Mouse (Mus musculus): Measurements from ENCODE around the gene Ksr2. TPM values are rescaled to one million over a fixed set of nuclear protein-coding genes. Genes with fewer than 3 reads are reported as not detected.
"Not testable (repeated sequence)": the region's sequence is repeated elsewhere in the genome, so short reads cannot be mapped to it uniquely, and the experiment has no call there.

The Ksr2 gene
- polyA plus RNA-seq, 1 experiment from 2014 or later: 7.1 TPM

DNA sequence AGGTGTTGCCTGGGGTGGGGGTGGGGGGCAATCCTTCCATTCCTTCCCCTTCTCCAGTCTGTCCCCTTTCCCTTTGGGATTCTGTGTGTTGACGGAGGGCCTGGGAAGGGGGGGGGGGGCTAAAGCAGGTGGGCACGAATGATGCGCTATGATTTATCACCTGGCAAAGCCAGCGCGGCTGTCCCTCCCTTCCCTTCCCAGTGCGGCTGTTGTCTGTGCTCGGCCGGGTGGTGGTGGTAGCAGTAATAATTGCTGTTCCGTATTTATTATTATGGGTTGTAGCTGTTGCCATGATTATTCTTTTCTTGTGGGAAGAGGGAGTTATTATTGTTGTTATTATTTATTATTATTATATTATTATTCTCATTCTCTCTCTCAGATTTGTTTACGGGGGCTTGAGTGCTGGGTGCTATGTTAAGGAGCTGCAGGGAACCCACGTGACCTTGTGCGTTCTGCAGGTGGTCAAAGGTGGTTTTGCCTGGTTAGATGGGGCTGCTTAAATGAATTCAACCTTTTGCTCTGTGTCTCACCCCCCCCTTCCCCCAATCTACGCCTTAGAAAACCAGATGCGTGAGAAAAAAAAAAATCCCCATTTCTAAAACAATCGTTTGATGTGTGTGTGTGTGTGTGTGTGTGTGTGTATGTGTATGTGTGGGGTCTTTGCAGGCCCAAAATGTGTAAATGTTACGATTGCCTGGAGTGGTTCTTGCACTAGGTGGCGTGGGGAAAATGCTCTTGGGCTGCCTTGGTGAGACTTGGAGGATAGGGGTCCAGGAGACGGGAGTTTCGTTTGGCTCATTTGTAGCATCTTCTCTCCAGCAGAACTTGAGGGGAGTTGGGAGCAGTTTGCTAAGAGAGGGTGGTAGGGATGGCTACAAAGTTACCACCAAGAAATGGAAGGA lies 1.5 kb downstream of the Ksr2 start:
- peak overlapping the region; percentile 68 for H3K4me3 ChIP-seq
- no peaks in the 10 kb centered on the region for H3K36me3 ChIP-seq
- peaks cover 25% of the 10 kb centered on the region for H3K4me1 ChIP-seq (replicated peaks)
- WGBS: 18% methylated on average over 18 of the region's 19 CpGs
- peak overlapping the region; percentile 66 for H3K4me2 ChIP-seq
- ATAC-seq (ENCODE audit: low FRiP score): no peak
- H3K9me3 ChIP-seq: no peaks in the 10 kb centered on the region
- H3K9ac ChIP-seq: peak overlapping the region; percentile 85
- peak overlapping the region; percentile 99 for H3K27ac ChIP-seq
- peaks cover 4% of the 10 kb centered on the region; the same call in 1 of the 2 replicates for H3K27me3 ChIP-seq

DNA sequence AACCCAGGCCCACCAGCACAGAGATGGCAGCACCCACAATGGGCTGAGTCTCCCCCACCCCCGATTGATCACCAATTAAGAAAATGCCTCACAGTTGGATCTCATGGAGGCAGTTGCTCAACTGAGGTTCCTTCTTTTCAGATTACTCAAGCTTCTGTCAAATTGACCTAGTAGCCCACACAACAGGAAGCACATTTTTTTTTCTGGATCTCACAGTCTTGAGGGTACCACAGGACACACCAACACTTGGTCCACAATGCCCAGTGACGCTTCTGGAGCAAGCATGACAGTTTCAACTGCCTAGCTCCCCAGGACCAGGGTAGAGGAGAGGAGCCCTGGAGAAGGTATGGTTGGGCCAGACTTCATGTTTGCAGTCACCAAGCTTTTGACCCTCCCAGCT lies 3.6 kb downstream of the Ksr2 start:
- WGBS: 69% methylated on average over 2 of the region's 2 CpGs
- Histone ChIP-seq H3K36me3 (no peaks in the 10 kb centered on the region), H3K4me3 (no peak overlapping the region), H3K27ac (no peak overlapping the region), H3K4me1 (replicated peaks) (peaks cover 25% of the 10 kb centered on the region), H3K9ac (no peak overlapping the region), H3K9me3 (no peaks in the 10 kb centered on the region), H3K4me2 (0 out of 2 replicates have a peak overlapping the region, but pooled peaks have one; percentile 66), H3K27me3 (no peaks in the 10 kb centered on the region)
- ATAC-seq (ENCODE audit: low FRiP score): no peak

DNA sequence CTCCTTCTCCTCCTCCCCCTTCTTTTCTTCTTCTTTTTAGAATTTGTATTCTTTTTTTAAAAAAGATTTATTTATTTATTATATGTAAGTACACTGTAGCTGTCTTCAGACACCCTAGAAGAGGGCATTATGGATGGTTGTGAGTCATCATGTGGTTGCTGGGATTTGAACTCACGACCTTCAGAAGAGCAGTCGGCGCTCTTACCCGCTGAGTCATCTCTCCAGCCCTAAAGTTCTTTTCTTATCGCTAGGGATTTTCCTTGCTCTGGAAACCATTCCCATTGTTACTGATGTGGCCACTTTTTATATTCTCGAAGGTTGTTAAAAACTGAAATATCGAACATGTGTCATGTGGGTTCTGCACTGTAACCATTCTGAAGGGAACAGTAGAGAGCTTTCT lies 19.7 kb downstream of the Ksr2 start:
- 96% methylated on average over 7 of the region's 7 CpGs for WGBS

DNA sequence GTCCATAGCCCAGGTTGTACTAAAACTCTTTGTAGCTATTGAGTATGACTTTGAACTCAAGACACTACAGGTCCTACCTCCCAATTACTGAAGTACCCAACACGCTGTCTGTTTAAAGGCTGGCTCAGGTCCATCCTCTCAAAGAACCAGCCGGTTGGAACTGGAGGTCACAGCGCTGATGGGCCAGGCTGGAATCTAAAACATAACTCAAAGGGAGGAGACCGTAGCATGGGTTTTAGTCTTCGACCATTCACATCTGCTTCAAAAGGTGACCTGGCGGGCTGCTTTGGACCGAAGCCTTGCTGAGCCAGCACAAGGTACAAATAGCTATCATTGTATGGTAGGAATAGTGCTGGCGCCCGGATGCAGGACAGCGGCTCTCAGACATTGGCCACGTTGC lies 26.5 kb downstream of the Ksr2 start:
- 85% methylated on average over 11 of the region's 11 CpGs for WGBS
- no peak overlapping the region for H3K9ac ChIP-seq
- H3K4me2 ChIP-seq: no peak overlapping the region
- H3K9me3 ChIP-seq: no peaks in the 10 kb centered on the region
- H3K36me3 ChIP-seq: no peaks in the 10 kb centered on the region; the same call in 1 of the 2 replicates
- ATAC-seq (ENCODE audit: low FRiP score): no peak
- no peak overlapping the region for H3K4me3 ChIP-seq
- H3K4me1 ChIP-seq (replicated peaks): peaks cover 22% of the 10 kb centered on the region
- no peaks in the 10 kb centered on the region for H3K27me3 ChIP-seq
- no peak overlapping the region for H3K27ac ChIP-seq

More for the DNA sequence above, 19.7 kb downstream of the Ksr2 start:
- H3K9ac ChIP-seq; H3K36me3 ChIP-seq; H3K4me1 ChIP-seq (replicated peaks); H3K27ac ChIP-seq; ATAC-seq (ENCODE audit: low FRiP score); H3K4me2 ChIP-seq; H3K4me3 ChIP-seq; H3K27me3 ChIP-seq; H3K9me3 ChIP-seq: not testable (repeated sequence)

DNA sequence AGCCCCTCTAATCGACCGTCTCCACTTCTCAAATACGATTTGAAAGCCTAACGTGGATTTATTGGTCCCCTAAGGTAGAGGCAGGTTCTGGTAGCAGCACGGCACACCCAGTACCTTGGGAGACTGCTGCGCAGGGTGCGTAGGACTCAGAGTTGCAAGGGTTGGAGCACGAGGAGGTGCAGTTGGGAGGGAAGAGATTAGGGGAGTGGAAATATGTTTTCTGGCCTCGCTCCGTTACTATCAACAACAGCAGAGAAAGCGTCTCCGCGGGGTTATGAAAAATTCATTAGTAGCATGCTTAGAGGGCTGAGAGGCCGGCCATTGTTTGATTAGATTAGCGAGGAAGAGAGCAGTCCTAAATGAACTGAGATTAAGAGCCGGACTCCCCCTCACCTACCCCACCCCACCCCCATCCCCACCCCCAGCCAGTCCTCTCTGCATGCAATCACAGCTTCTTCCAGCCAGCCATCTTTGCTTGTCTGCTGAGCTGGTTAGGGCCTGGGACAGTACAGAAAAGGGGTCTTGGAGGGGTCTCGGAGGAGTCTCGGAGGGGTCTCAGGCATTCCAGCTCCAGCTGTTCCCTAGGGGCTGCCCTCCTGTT lies 27.5 kb downstream of the Ksr2 start:
- no peaks in the 10 kb centered on the region for H3K9me3 ChIP-seq
- peak overlapping the region; percentile 8; the same call in 1 of the 2 replicates for H3K4me3 ChIP-seq
- WGBS: 14% methylated on average over 18 of the region's 18 CpGs
- peak; percentile 66 for ATAC-seq (ENCODE audit: low FRiP score)
- H3K27me3 ChIP-seq: 0 out of 2 replicates have a peak, but pooled peaks cover 3% of the 10 kb centered on the region
- no peaks in the 10 kb centered on the region; the same call in 1 of the 2 replicates for H3K36me3 ChIP-seq
- H3K4me2 ChIP-seq: peak overlapping the region; percentile 42
- peaks cover 22% of the 10 kb centered on the region for H3K4me1 ChIP-seq (replicated peaks)
- peak overlapping the region; percentile 81 for H3K27ac ChIP-seq
- H3K9ac ChIP-seq: peak overlapping the region; percentile 57

DNA sequence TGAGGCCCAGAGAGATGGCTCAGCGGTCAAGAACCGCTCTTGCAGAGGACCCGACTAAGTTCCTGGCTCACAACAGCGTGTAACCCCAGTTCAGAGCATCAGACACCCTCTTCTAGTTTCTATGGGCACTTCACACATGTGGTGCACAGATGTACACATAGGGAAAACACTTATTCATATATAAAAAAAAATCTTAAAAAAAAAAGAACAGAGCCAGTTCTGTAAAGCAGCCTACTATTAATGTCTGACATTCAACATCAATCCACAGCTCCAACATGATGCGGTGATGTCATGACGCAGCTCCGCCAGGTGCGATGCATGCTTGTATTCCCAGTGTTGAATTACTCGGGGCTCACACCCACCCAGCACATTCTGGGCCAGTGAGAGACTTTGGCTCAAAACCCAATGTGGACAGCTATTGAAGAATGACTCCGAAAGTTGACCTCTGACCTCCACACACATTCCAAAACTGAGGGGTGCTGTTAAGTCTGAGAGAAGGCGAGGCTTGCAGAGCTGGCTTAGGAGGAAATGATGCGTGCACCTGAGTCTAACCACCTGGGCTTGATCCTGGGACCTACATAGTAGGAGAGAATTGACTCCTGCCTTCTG lies 28.5 kb downstream of the Ksr2 start:
- no peak overlapping the region for H3K4me3 ChIP-seq
- H3K36me3 ChIP-seq: no peaks in the 10 kb centered on the region; the same call in 1 of the 2 replicates
- H3K27ac ChIP-seq: peak overlapping the region; percentile 81; the same call in 1 of the 2 replicates
- 0 out of 2 replicates have a peak overlapping the region, but pooled peaks have one; percentile 57 for H3K9ac ChIP-seq
- 86% methylated on average over 12 of the region's 12 CpGs for WGBS
- H3K4me1 ChIP-seq (replicated peaks): peaks cover 22% of the 10 kb centered on the region
- H3K27me3 ChIP-seq: 0 out of 2 replicates have a peak, but pooled peaks cover 3% of the 10 kb centered on the region
- ATAC-seq (ENCODE audit: low FRiP score): no peak
- no peaks in the 10 kb centered on the region for H3K9me3 ChIP-seq
- no peak overlapping the region for H3K4me2 ChIP-seq

DNA sequence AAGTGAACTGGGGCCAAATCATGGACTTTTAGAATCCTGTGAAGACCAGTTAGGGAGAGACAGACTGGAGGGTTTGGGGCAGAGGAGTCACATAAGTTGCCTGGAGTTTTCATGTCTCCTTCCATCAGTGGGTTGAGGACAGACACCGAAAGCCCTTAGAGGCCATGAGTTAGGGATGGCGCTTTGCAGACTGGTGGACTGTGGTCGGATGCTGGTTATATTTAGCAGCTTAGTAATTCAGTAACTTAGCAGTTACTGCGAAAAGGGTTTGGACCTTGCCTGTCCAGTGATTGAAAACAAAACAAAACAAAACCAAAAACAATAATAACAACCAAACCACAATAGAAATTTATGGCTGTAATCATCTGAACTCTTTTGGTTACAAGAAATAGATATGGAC lies 29.3 kb downstream of the Ksr2 start:
- Histone ChIP-seq H3K36me3 (no peaks in the 10 kb centered on the region; the same call in 1 of the 2 replicates), H3K4me2 (no peak overlapping the region), H3K9ac (no peak overlapping the region), H3K27ac (no peak overlapping the region), H3K9me3 (no peaks in the 10 kb centered on the region), H3K4me3 (no peak overlapping the region), H3K4me1 (replicated peaks) (peaks cover 22% of the 10 kb centered on the region), H3K27me3 (0 out of 2 replicates have a peak, but pooled peaks cover 3% of the 10 kb centered on the region)
- whole genome bisulfite sequencing: 96% methylated on average over 4 of the region's 4 CpGs
- ATAC-seq (ENCODE audit: low FRiP score): no peak

DNA sequence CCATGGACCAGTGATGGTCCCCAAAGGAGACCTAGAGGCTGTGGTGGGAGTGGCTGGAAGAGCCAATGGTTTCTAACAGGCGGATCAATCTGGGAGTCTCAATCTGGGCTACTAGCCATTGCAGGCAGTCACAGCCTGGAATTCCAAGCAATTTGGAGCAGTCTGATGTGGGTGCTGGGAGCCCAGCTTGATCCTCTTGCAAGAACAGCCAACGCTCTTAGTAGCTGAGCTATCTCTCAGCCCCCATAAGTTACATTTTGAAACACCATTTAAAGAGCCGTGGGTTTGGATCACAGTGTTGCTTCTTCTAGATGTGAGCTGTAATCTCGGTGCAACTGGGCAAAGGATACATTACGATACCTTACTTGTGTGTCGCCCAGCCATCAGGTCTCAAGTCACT lies 30.1 kb downstream of the Ksr2 start:
- 0 out of 2 replicates have a peak, but pooled peaks cover 3% of the 10 kb centered on the region for H3K27me3 ChIP-seq
- 93% methylated on average over 6 of the region's 6 CpGs for WGBS
- H3K9ac ChIP-seq: no peak overlapping the region
- H3K4me2 ChIP-seq: no peak overlapping the region
- no peak overlapping the region for H3K27ac ChIP-seq
- peaks cover 22% of the 10 kb centered on the region for H3K4me1 ChIP-seq (replicated peaks)
- no peaks in the 10 kb centered on the region; the same call in 1 of the 2 replicates for H3K36me3 ChIP-seq
- H3K4me3 ChIP-seq: no peak overlapping the region
- ATAC-seq (ENCODE audit: low FRiP score): no peak
- H3K9me3 ChIP-seq: no peaks in the 10 kb centered on the region

DNA sequence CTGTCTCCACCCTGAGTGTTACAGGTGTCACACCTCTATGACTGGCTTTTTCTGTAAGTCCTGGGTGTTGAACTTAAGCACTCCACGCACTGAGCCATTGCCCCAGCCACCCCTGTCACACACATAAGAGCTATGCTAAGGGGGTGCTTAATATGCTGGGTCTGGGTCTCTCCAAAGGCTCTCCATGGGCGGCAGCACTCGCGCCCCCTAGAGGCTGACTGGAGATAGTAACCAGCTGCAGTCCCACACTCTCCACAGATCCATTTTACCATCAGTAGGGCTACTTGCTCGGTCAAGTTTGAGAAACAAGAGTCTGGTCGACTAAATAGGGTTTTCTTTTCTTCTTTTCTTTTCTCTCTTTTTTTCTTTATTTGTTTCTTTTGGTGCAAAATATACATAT lies 33.9 kb downstream of the Ksr2 start:
- no peak overlapping the region for H3K9ac ChIP-seq
- H3K4me1 ChIP-seq (replicated peaks): no peaks in the 10 kb centered on the region
- WGBS: 45% methylated on average over 6 of the region's 6 CpGs
- no peak overlapping the region for H3K4me3 ChIP-seq
- no peak overlapping the region for H3K27ac ChIP-seq
- no peaks in the 10 kb centered on the region for H3K9me3 ChIP-seq
- H3K36me3 ChIP-seq: no peaks in the 10 kb centered on the region; the same call in 1 of the 2 replicates
- H3K4me2 ChIP-seq: no peak overlapping the region
- ATAC-seq (ENCODE audit: low FRiP score): no peak
- H3K27me3 ChIP-seq: 0 out of 2 replicates have a peak, but pooled peaks cover 3% of the 10 kb centered on the region

DNA sequence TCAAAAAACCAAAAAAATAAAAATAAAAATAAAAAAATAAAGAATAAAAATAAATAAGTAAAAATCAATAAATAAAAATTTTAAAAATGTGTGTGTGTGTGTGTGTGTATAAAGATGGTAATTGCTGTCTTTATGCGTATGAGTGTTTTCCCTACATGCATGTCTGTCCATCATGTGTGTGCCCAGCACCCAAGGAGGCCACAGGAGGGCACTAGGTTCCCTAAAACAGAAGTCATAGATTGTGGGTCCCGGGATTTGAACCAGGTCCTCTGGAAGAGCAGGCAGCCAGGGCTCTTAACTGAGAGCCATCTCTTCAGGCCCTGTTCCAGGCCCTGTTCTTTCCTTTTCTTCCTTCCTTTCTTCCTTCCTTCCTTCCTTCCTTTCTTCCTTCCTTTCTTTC lies 38.2 kb downstream of the Ksr2 start:
- Histone ChIP-seq H3K9ac (no peak overlapping the region), H3K4me2 (no peak overlapping the region), H3K27me3 (no peaks in the 10 kb centered on the region), H3K36me3 (no peaks in the 10 kb centered on the region), H3K27ac (no peak overlapping the region), H3K4me1 (replicated peaks) (peaks cover under 1% of the 10 kb centered on the region), H3K9me3 (no peaks in the 10 kb centered on the region), H3K4me3 (no peak overlapping the region)
- WGBS: 94% methylated on average over 2 of the region's 2 CpGs
- no peak for ATAC-seq (ENCODE audit: low FRiP score)

DNA sequence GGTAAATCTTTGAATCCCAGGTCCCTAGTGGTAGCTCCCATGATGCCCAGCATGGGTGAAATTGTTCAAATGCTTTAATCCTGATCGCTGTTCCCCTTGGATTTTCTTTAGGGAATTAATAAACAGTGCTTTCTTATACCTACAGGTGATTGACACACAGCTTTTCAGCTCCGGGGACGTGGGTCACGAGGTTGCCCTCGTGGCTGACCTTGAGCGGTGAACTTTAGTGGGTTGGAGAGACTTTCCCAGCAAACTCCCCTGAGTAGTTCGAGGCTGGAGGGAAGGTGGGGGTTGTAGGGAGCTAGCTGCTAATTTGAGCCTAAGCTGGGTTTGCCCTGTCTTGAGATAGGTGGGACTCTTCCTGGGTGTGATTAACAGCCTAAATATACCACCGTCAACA lies 41.7 kb downstream of the Ksr2 start:
- H3K9me3 ChIP-seq: no peaks in the 10 kb centered on the region
- no peaks in the 10 kb centered on the region for H3K36me3 ChIP-seq
- H3K4me3 ChIP-seq: no peak overlapping the region
- H3K27ac ChIP-seq: no peak overlapping the region
- H3K4me1 ChIP-seq (replicated peaks): peaks cover 16% of the 10 kb centered on the region
- 53% methylated on average over 8 of the region's 8 CpGs for WGBS
- H3K9ac ChIP-seq: no peak overlapping the region
- H3K4me2 ChIP-seq: no peak overlapping the region
- no peak for ATAC-seq (ENCODE audit: low FRiP score)
- no peaks in the 10 kb centered on the region for H3K27me3 ChIP-seq

DNA sequence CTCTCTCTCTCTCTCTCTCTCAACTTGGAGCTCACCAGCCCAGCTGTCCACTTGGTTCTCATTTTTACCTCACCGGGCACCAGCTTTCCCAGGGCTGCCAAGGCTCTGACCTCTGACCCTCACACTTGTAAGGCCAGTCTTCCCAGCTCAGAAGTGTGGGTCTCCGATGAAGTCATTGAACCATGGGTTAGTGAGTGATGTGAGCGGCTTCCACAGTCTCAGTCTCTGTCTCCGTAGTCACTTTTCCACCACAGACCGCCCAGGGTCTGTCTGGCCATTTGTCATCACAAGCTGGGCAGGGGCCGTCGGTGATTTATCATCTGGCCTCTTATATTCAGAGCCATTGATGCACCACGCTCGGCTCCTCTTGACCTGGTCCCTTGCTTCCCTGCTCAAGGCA lies 43.3 kb downstream of the Ksr2 start:
- WGBS: 25% methylated on average over 9 of the region's 9 CpGs
- ATAC-seq (ENCODE audit: low FRiP score): no peak

More for the DNA sequence above, 43.3 kb downstream of the Ksr2 start:
- Histone ChIP-seq H3K4me2 (no peak overlapping the region), H3K36me3 (no peaks in the 10 kb centered on the region), H3K27me3 (no peaks in the 10 kb centered on the region), H3K4me1 (replicated peaks) (peaks cover 16% of the 10 kb centered on the region), H3K27ac (no peak overlapping the region), H3K4me3 (no peak overlapping the region), H3K9ac (no peak overlapping the region), H3K9me3 (no peaks in the 10 kb centered on the region)

All from hindbrain, embryonic 13.5 days (tissue).